ENCODE assay signal across 24 mouse cellular contexts in the genomic region with DNA sequence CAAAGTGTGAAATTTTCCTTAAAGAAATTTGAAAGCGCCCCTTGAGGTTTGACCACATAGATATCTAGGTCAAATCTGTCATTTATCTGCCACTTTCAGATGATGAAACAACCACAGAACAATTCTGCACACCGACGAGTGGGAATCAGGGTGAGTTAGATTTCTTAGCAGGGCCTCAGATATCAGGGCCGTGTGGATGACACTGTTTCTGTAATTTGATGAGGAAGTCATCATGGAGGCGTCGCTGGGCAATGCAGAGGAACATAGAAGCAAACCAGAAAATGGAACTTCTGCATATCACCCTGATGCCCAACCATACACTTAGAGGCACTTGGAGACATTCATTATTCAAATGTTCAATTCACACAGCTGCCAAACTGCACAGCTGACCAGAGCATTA. TPM values are rescaled to one million over a fixed set of nuclear protein-coding genes. Genes with fewer than 3 reads are reported as not detected.
DNase-seq lines count a peak whose midpoint lies in the region; ATAC-seq lines count a peak whose summit lies in the region.
"Had no signal": no experiment of that assay in that cellular context is flagged by ENCODE, and none has a peak within 500 bp of the region (broad histone marks: within the 10 kb centered on the region; RNA-seq: fewer than 3 reads in every experiment).

No protein-coding gene starts in this region.

- H3K9ac ChIP-seq in liver, embryonic 12.5 days: no peak overlapping the region
- H3K9ac ChIP-seq: heart, embryonic 15.5 days; hindbrain, embryonic 15.5 days had no signal

- H3K4me2 ChIP-seq in liver, embryonic 12.5 days: no peak overlapping the region
- H3K4me2 ChIP-seq: heart, embryonic 11.5 days; heart, embryonic 15.5 days; hindbrain, embryonic 15.5 days had no signal

- no peaks in the 10 kb centered on the region for H3K9me3 ChIP-seq in midbrain, embryonic 10.5 days (replicated peaks)
- H3K9me3 ChIP-seq in liver, embryonic 12.5 days (replicated peaks): no peaks in the 10 kb centered on the region
- H3K9me3 ChIP-seq: embryonic facial prominence, embryonic 10.5 days; forebrain, embryonic 10.5 days; heart, embryonic 15.5 days; hindbrain, embryonic 10.5 days; hindbrain, embryonic 15.5 days had no signal

- H3K4me1 ChIP-seq in midbrain, embryonic 10.5 days: no peaks in the 10 kb centered on the region
- peaks cover 4% of the 10 kb centered on the region; the same call in 1 of the 2 replicates for H3K4me1 ChIP-seq in liver, embryonic 12.5 days
- H3K4me1 ChIP-seq: embryonic facial prominence, embryonic 10.5 days; forebrain, embryonic 10.5 days; heart, embryonic 15.5 days had no signal

- ATAC-seq in hematopoietic stem cell, adult 5-6 weeks (replicated peaks in 1 of 2; ENCODE audit: insufficient read depth in 1 of 2, low FRiP score in 2 of 2, low TSS enrichment in 1 of 2, low read depth in 1 of 2, poor library complexity in 2 of 2, severe bottlenecking in 2 of 2): peak; percentile 62 to 64; a peak in 3 of 4 replicates
- peak; percentile 71 for ATAC-seq in megakaryocyte progenitor cell, adult 5-6 weeks (replicated peaks; ENCODE audit: poor library complexity)
- no peak for ATAC-seq in liver, embryonic 12.5 days
- ATAC-seq: forebrain, embryonic 14.5 days had no signal

- no peak overlapping the region for H3K4me3 ChIP-seq in midbrain, embryonic 10.5 days
- no peak overlapping the region for H3K4me3 ChIP-seq in liver, embryonic 12.5 days
- H3K4me3 ChIP-seq: embryonic facial prominence, embryonic 10.5 days; erythroblast, embryonic 14.5 days; forebrain, embryonic 10.5 days; gastrocnemius, adult 2 months; heart, embryonic 15.5 days; hindbrain, embryonic 10.5 days; hindbrain, embryonic 15.5 days had no signal

- H3K36me3 ChIP-seq in midbrain, embryonic 10.5 days: no peaks in the 10 kb centered on the region
- H3K36me3 ChIP-seq in liver, embryonic 12.5 days: no peaks in the 10 kb centered on the region
- H3K36me3 ChIP-seq: embryonic facial prominence, embryonic 10.5 days; forebrain, embryonic 10.5 days; heart, embryonic 15.5 days; hindbrain, embryonic 10.5 days; hindbrain, embryonic 15.5 days had no signal

- DNase-seq in 416B (ENCODE audit: low read depth): peak; percentile 78
- DNase-seq in T-cell, adult 2 months (ENCODE audit: low spot score): peak; percentile 12
- DNase-seq in midbrain, embryonic 10.5 days (ENCODE audit: low spot score): no peak
- DNase-seq in left cerebral cortex, adult 18-20 months (ENCODE audit: low spot score in 2 of 2): no peak
- DNase-seq in gastrocnemius, postnatal 10 days: no peak
- DNase-seq: adrenal gland, postnatal 25 days; cerebellum, adult 18-20 months; cerebellum, adult 9-11 months; cerebellum, postnatal 36 days; gastrocnemius, adult 2 months; gastrocnemius, postnatal 36 days; heart, adult 18-20 months; heart, postnatal 14 days had no signal

- no peaks in the 10 kb centered on the region for H3K27me3 ChIP-seq in midbrain, embryonic 10.5 days (ENCODE audit: low read depth, poor library complexity, severe bottlenecking)
- no peaks in the 10 kb centered on the region for H3K27me3 ChIP-seq in liver, embryonic 12.5 days (replicated peaks)
- H3K27me3 ChIP-seq: heart, embryonic 15.5 days; hindbrain, embryonic 15.5 days had no signal

- WGBS in midbrain, embryonic 10.5 days: 85% methylated on average over 6 of the region's 6 CpGs
- WGBS in liver, embryonic 12.5 days (ENCODE audit: insufficient replicate concordance): 18% methylated on average over 6 of the region's 6 CpGs

- no peak overlapping the region for H3K27ac ChIP-seq in midbrain, embryonic 10.5 days (replicated peaks)
- H3K27ac ChIP-seq in liver, embryonic 12.5 days: no peak overlapping the region
- H3K27ac ChIP-seq: embryonic facial prominence, embryonic 10.5 days; forebrain, embryonic 10.5 days; gastrocnemius, adult 2 months; heart, embryonic 15.5 days; hindbrain, embryonic 10.5 days; hindbrain, embryonic 15.5 days had no signal

RNA-seq across cellular contexts. Expression of gene Arap2, which starts 55.0 kb away (rescaled TPM):
- 34.0 and 36.3 TPM in 2 replicates for total RNA-seq in hematopoietic stem cell, adult 5-6 weeks (2017)
- total RNA-seq in megakaryocyte progenitor cell, adult 5-6 weeks (2015): 37.3 and 45.4 TPM in 2 replicates
- 29.0 and 36.1 TPM in 2 replicates for total RNA-seq in megakaryocyte progenitor cell, adult 5-6 weeks (2017)
- 0.94 and 1.3 TPM in 2 replicates for polyA plus RNA-seq in midbrain, embryonic 10.5 days (2016; fragmentation: Nextera tagmentation; extraction: Ambion mirVana)
- 2.8 and 3.2 TPM in 2 replicates for polyA plus RNA-seq in liver, embryonic 12.5 days (2016; fragmentation: Nextera tagmentation; extraction: Ambion mirVana)
- 10 to 100 TPM; 70.2 to 75.6 TPM for total RNA-seq in left cerebral cortex, adult 18-20 months (2021)
- 1 to 10 TPM; 2.1 to 3.6 TPM for total RNA-seq in gastrocnemius, postnatal 10 days (2021)
- polyA plus RNA-seq: erythroblast, embryonic 14.5 days had no signal

Comparison
In these comparisons a context has a peak if more than half of its experiments do, and no peak if none do; other contexts are left out.
1. DNase-seq: peak in 416B (single experiment) and T-cell, adult 2 months (single experiment); none in midbrain, embryonic 10.5 days (single experiment), left cerebral cortex, adult 18-20 months (0 of 2) and gastrocnemius, postnatal 10 days (single experiment).